Mouse (Mus musculus): ENCODE measurements at regions not wholly inside any gene's neighbourhood (a gene's known extent, or its start where the extent isn't known, plus 50 kb on each side); places are given as distances from the start of the nearest gene placed in this dataset.

DNA sequence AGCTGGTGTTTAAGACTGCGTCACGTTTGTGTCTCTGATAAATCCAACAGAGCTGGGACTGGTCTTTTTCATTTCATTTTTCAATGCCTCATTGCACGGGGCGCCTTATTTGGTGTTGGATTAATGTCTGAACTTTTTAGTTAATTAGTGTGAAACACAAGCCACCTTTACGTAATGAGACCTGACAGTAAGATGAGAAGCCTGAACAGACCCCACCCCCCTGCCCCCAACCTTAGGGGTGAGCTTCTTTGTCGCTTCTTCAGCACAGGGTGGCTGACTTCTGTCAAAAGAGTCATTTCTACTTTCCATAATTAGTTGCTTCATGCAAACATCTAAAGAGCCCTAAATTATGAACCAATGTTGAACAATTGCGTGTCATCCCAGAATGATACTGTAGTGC lies 76.6 kb upstream of the Tut7 start:
- no peak for TF ChIP-seq POLR2A (IDR thresholded peaks at IDR 0.05; ENCODE audit: borderline replicate concordance, insufficient read depth, low read length)
- no peak for TF ChIP-seq CTCF (IDR thresholded peaks at IDR 0.05; ENCODE audit: borderline replicate concordance, insufficient read depth, low read depth, low read length)
